Mouse (Mus musculus) stomach, postnatal 0 days (tissue): Measurements from ENCODE around the gene Txnip.
"Not testable (repeated sequence)": the region's sequence is repeated elsewhere in the genome, so short reads cannot be mapped to it uniquely, and the experiment has no call there.

Experiments
- CTCF ChIP-seq: IDR thresholded peaks from 2 replicates; pipeline ENCODE4 v1.5.1; 2016; ENCODE audit warnings: antibody characterized with exemption, low read depth, mild to moderate bottlenecking, moderate library complexity
- EP300 ChIP-seq: optimal IDR thresholded peaks from 2 replicates; pipeline ENCODE3; 2016; ENCODE audit warnings: antibody characterized with exemption

- not testable (repeated sequence) for TF ChIP-seq CTCF, EP300
These were observed 48.2 kb downstream of the Txnip start for GRCm38 (mm10) chr3:96606007-96606406.
